Mouse (Mus musculus) hindbrain, embryonic 11.5 days (tissue): ENCODE measurements around the gene Cfap58. TPM values are rescaled to one million over a fixed set of nuclear protein-coding genes. Genes with fewer than 3 reads are reported as not detected.

Experiments used
- ATAC-seq: fragments of 200-750 bp; cut with Nextera tagmentation; 2 replicates; pipeline ENCODE4 v1.8.0; 2017; ENCODE audit warnings: mild to moderate bottlenecking, moderate TSS enrichment, moderate library complexity; ENCODE audit not compliant: low FRiP score
- DNase-seq: peaks from one replicate; pipeline ENCODE4 v3.0.0-alpha.2; 2015; ENCODE audit warnings: low spot score
- H3K27ac ChIP-seq: fragments of 300-500 bp; sonication (generic); 2 replicates; pipeline ENCODE4 v1.5.1; 2014; ENCODE audit warnings: mild to moderate bottlenecking, low read depth, low read length
- H3K27me3 ChIP-seq: fragments of 300-500 bp; sonication (generic); 2 replicates; pipeline ENCODE4 v1.6.1; 2014; ENCODE audit warnings: mild to moderate bottlenecking, low read length, moderate library complexity, mixed read lengths; ENCODE audit not compliant: control insufficient read depth, insufficient read depth
- H3K36me3 ChIP-seq: fragments of 300-500 bp; sonication (generic); 2 replicates; pipeline ENCODE4 v1.6.1; 2014; ENCODE audit warnings: mild to moderate bottlenecking, low read length, moderate library complexity, mixed read lengths; ENCODE audit not compliant: control insufficient read depth, insufficient read depth
- H3K4me1 ChIP-seq: fragments of 300-500 bp; sonication (generic); replicated peaks from 2 replicates; pipeline ENCODE4 v1.6.1; 2014; ENCODE audit warnings: low read length, mixed read lengths; ENCODE audit not compliant: control insufficient read depth, insufficient read depth
- H3K4me2 ChIP-seq: fragments of 300-500 bp; sonication (generic); replicated peaks from 2 replicates; pipeline ENCODE4 v1.6.1; 2014; ENCODE audit warnings: mild to moderate bottlenecking, low read depth, low read length
- H3K4me3 ChIP-seq: fragments of 300-500 bp; sonication (generic); 2 replicates; pipeline ENCODE4 v1.5.1; 2014; ENCODE audit warnings: low read depth, low read length
- H3K9ac ChIP-seq: fragments of 300-500 bp; sonication (generic); 2 replicates; pipeline ENCODE4 v1.6.1; 2014; ENCODE audit warnings: low read depth, low read length
- H3K9me3 ChIP-seq: fragments of 300-500 bp; sonication (generic); 2 replicates; pipeline ENCODE4 v1.6.1; 2016; ENCODE audit warnings: low read length; ENCODE audit not compliant: control insufficient read depth
- WGBS: fragments of 180-500 bp; shearing (Covaris S2); extraction: QIAGEN DNeasy Blood & Tissue Kit; methylation state at CpG from one replicate; pipeline ENCODE4 v1.1.7; 2014; 5-methylcytosine and 5-hydroxymethylcytosine counted together
- polyA plus RNA-seq: library from polyadenylated mRNA; unstranded; fragments of >200 nt; fragmentation: Nextera tagmentation; extraction: Ambion mirVana; gene quantifications from 2 replicates; pipeline ENCODE4 v1.2.1, GENCODE M21; 2014

Cfap58 gene
- polyA plus RNA-seq, 1 experiment from 2014 or later: 0.37 TPM

GRCm38 (mm10) chr19:47919966-47920375, 17.5 kb upstream of the Cfap58 start:
- peak; percentile 34; the same call in 1 of the 2 replicates for ATAC-seq
- WGBS: 11% methylated on average over 8 of the region's 8 CpGs
- no peak overlapping the region for H3K27ac ChIP-seq

GRCm38 (mm10) chr19:47925819-47926218, 11.7 kb upstream of the Cfap58 start:
- Histone ChIP-seq H3K36me3 (no peaks in the 10 kb centered on the region), H3K4me1 (no peaks in the 10 kb centered on the region), H3K27me3 (no peaks in the 10 kb centered on the region), H3K27ac (no peak overlapping the region), H3K9ac (no peak overlapping the region), H3K4me3 (no peak overlapping the region), H3K4me2 (no peak overlapping the region), H3K9me3 (no peaks in the 10 kb centered on the region)
- DNase-seq (no peak), ATAC-seq (no peak)
- 82% methylated on average over 7 of the region's 7 CpGs for WGBS

More at GRCm38 (mm10) chr19:47919966-47920375, 17.5 kb upstream of the Cfap58 start:
- Histone ChIP-seq H3K4me1 (peaks cover 13% of the 10 kb centered on the region), H3K4me2 (peak overlapping the region; percentile 76), H3K4me3 (peak overlapping the region; percentile 73), H3K27me3 (no peaks in the 10 kb centered on the region), H3K9me3 (no peaks in the 10 kb centered on the region), H3K9ac (peak overlapping the region; percentile 78; the same call in 1 of the 2 replicates), H3K36me3 (no peaks in the 10 kb centered on the region)
- DNase-seq: no peak

GRCm38 (mm10) chr19:47927032-47927431, 10.4 kb upstream of the Cfap58 start:
- H3K27ac ChIP-seq: no peak overlapping the region
- H3K36me3 ChIP-seq: no peaks in the 10 kb centered on the region
- DNase-seq: no peak
- no peak overlapping the region for H3K4me3 ChIP-seq
- H3K4me1 ChIP-seq: no peaks in the 10 kb centered on the region
- H3K4me2 ChIP-seq: no peak overlapping the region
- 93% methylated on average over 2 of the region's 2 CpGs for WGBS
- no peak overlapping the region for H3K9ac ChIP-seq
- H3K27me3 ChIP-seq: no peaks in the 10 kb centered on the region
- no peak for ATAC-seq
- H3K9me3 ChIP-seq: no peaks in the 10 kb centered on the region

GRCm38 (mm10) chr19:47929043-47929442, 8.4 kb upstream of the Cfap58 start:
- Histone ChIP-seq H3K4me1 (no peaks in the 10 kb centered on the region), H3K27me3 (no peaks in the 10 kb centered on the region), H3K4me2 (no peak overlapping the region), H3K27ac (peak overlapping the region; percentile 10; the same call in 1 of the 2 replicates), H3K9ac (no peak overlapping the region), H3K9me3 (no peaks in the 10 kb centered on the region), H3K36me3 (no peaks in the 10 kb centered on the region), H3K4me3 (no peak overlapping the region)
- 86% methylated on average over 4 of the region's 4 CpGs for WGBS
- ATAC-seq: no peak
- no peak for DNase-seq

- no peaks in the 10 kb centered on the region for H3K27me3 ChIP-seq
- 37% methylated on average over 7 of the region's 7 CpGs for WGBS
- peak; percentile 60 for DNase-seq
- no peak overlapping the region for H3K4me2 ChIP-seq
- H3K9ac ChIP-seq: no peak overlapping the region
- H3K36me3 ChIP-seq: no peaks in the 10 kb centered on the region
- peak; percentile 68 for ATAC-seq
- no peaks in the 10 kb centered on the region for H3K4me1 ChIP-seq
- no peaks in the 10 kb centered on the region for H3K9me3 ChIP-seq
- no peak overlapping the region for H3K27ac ChIP-seq
- no peak overlapping the region for H3K4me3 ChIP-seq
These were observed 5.4 kb upstream of the Cfap58 start for GRCm38 (mm10) chr19:47931982-47932638.

GRCm38 (mm10) chr19:47934146-47934545, 3.3 kb upstream of the Cfap58 start:
- no peak overlapping the region for H3K4me3 ChIP-seq
- H3K27ac ChIP-seq: no peak overlapping the region
- H3K4me1 ChIP-seq: 0 out of 2 replicates have a peak, but pooled peaks cover 4% of the 10 kb centered on the region
- no peaks in the 10 kb centered on the region for H3K36me3 ChIP-seq
- ATAC-seq: no peak
- H3K9me3 ChIP-seq: no peaks in the 10 kb centered on the region
- no peak for DNase-seq
- no peak overlapping the region for H3K4me2 ChIP-seq
- H3K9ac ChIP-seq: no peak overlapping the region
- WGBS: 91% methylated on average over 8 of the region's 8 CpGs
- H3K27me3 ChIP-seq: no peaks in the 10 kb centered on the region

GRCm38 (mm10) chr19:47934636-47935238, 2.7 kb upstream of the Cfap58 start:
- Histone ChIP-seq H3K4me3 (no peak overlapping the region), H3K27ac (no peak overlapping the region), H3K9me3 (no peaks in the 10 kb centered on the region), H3K9ac (no peak overlapping the region), H3K4me1 (0 out of 2 replicates have a peak, but pooled peaks cover 4% of the 10 kb centered on the region), H3K36me3 (no peaks in the 10 kb centered on the region), H3K4me2 (no peak overlapping the region), H3K27me3 (no peaks in the 10 kb centered on the region)
- no peak for DNase-seq
- ATAC-seq: no peak
- 76% methylated on average over 16 of the region's 16 CpGs for WGBS

GRCm38 (mm10) chr19:47935530-47935929, 1.9 kb upstream of the Cfap58 start:
- H3K27me3 ChIP-seq: no peaks in the 10 kb centered on the region
- no peaks in the 10 kb centered on the region for H3K9me3 ChIP-seq
- 85% methylated on average over 6 of the region's 6 CpGs for WGBS
- no peak overlapping the region for H3K9ac ChIP-seq
- no peaks in the 10 kb centered on the region for H3K36me3 ChIP-seq
- DNase-seq (no peak), ATAC-seq (no peak)
- no peak overlapping the region for H3K4me3 ChIP-seq
- no peak overlapping the region for H3K27ac ChIP-seq
- H3K4me2 ChIP-seq: no peak overlapping the region
- 0 out of 2 replicates have a peak, but pooled peaks cover 4% of the 10 kb centered on the region for H3K4me1 ChIP-seq

- no peaks in the 10 kb centered on the region for H3K27me3 ChIP-seq
- ATAC-seq: no peak
- H3K36me3 ChIP-seq: no peaks in the 10 kb centered on the region
- H3K4me3 ChIP-seq: no peak overlapping the region
- no peak for DNase-seq
- no peaks in the 10 kb centered on the region for H3K9me3 ChIP-seq
- WGBS: 93% methylated on average over 11 of the region's 11 CpGs
- H3K4me2 ChIP-seq: no peak overlapping the region
- H3K9ac ChIP-seq: no peak overlapping the region
- no peak overlapping the region for H3K27ac ChIP-seq
- H3K4me1 ChIP-seq: 0 out of 2 replicates have a peak, but pooled peaks cover 4% of the 10 kb centered on the region
These were observed 985 bp upstream of the Cfap58 start for GRCm38 (mm10) chr19:47936490-47936889.
